Mouse (Mus musculus): ENCODE data around the gene Cdkal1.

The Cdkal1 gene

DNA sequence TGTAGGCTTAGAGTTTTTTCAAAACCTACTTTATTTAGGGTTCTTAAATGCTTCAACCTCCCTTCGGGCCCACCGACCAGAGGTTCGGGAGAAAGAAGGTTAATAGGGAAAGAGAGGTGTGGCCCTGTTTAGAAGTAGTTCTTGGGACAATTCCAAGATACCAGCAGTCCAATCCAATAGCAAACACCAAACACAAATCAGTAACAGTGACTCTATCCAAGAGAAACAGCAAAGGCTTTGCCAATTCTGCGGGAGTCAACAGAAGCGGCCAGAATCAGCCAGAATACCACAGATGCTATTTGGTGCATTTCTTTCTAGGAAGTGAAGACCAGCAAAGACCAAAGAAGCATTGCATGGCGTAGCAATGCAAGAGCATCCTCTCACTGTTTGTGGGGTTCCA lies 646.7 kb downstream of the Cdkal1 start:
- in situ Hi-C loops (cut with MboI; ENCODE audit: low pct_unique_long_range_greater_than_20kb in 1 of 2, low sequenced_read_pairs in 2 of 2, unreplicated experiment in 1 of 2), result no loop called here

DNA sequence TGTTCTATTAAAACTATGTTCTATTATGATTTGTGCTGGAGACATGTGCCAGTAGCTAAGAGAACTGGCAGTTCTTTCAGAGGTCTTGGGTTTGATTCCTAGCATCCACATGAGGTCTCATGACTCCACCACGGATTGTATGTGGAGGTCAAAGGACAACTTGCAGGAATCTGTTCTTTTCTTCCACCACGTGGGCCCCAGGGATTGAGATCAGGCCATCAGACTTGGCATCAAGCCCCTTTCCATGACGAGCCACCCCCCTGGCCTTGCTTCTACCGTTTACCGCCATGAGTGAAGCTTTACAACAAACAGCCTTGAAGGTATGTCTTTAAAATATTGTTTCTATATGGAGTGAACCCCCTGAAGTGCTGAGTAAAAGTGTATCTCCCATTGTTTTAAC lies 651.6 kb downstream of the Cdkal1 start:
- in situ Hi-C loops (cut with MboI; ENCODE audit: low pct_unique_long_range_greater_than_20kb in 1 of 2, low sequenced_read_pairs in 2 of 2, unreplicated experiment in 1 of 2), result no loop called here

DNA sequence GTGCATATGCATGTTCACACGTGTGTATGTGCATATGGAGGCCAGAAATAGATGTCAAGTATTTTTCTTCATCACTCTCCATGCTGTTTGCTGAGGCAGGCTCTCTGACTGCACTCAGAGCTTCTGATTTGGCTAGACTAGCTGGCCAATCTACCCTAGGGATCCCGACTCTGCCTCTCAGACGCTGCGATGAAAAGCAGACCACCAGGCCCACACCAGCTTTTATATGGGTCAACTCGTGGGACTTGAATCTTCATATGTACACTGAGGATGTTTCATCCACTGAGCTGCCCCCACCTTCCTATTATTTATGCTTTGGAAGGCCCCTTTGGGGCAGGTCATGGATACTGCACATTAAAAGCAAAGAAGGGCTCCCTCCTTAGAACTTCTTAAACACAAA lies 652.0 kb downstream of the Cdkal1 start:
- in situ Hi-C loops (cut with MboI; ENCODE audit: low pct_unique_long_range_greater_than_20kb in 1 of 2, low sequenced_read_pairs in 2 of 2, unreplicated experiment in 1 of 2), result no loop called here

DNA sequence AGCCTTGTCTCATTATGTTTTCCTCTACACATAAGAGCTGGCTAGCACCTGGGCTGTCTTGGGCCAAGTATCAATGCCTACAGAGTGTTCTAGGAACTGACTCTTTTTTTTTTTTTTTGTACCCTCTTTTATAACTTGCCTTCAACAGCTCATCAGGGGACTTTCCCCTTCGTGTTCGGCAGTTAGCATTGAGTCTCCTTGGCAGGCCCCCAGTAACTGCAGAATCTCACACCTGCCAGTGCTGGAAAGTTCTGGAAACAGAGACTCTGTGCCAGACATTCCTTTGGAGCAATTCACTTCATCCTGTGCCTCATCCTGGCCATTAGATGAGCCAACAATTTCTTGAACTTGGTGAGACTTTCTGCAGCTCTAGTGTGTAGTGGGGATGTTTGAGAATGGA lies 652.9 kb downstream of the Cdkal1 start:
- in situ Hi-C loops (cut with MboI; ENCODE audit: low pct_unique_long_range_greater_than_20kb in 1 of 2, low sequenced_read_pairs in 2 of 2, unreplicated experiment in 1 of 2), result no loop called here

GRCm38 (mm10) chr13:29199679-29200078 lies 655.8 kb downstream of the Cdkal1 start:
- in situ Hi-C loops (cut with MboI; ENCODE audit: low pct_unique_long_range_greater_than_20kb in 1 of 2, low sequenced_read_pairs in 2 of 2, unreplicated experiment in 1 of 2), result no loop called here

- in situ Hi-C loops (cut with MboI; ENCODE audit: low pct_unique_long_range_greater_than_20kb in 1 of 2, low sequenced_read_pairs in 2 of 2, unreplicated experiment in 1 of 2), result no loop called here
Observed at GRCm38 (mm10) chr13:29196798-29197498, 658.5 kb downstream of the Cdkal1 start.

DNA sequence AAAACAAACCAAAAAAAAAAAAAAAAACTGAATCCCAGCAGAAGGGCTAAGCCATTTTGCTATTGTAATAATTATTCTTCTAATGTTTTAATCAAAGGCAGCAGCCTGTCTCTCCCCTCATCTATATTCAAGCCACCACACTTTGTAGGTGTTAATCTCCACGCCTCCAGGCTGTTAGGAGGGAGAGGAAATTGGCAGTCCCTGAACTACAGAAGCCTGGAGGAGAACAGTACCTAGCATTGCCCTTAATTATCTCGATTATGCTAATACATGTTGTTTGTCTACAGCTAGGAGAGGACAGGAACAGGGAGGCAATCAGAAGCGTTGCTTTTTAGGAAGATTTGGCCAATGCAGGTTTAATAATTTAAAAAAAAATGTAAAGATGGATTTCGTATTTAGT lies 659.8 kb downstream of the Cdkal1 start:
- in situ Hi-C loops (cut with MboI; ENCODE audit: low pct_unique_long_range_greater_than_20kb in 1 of 2, low sequenced_read_pairs in 2 of 2, unreplicated experiment in 1 of 2), result no loop called here

GRCm38 (mm10) chr13:29194946-29195345 lies 660.5 kb downstream of the Cdkal1 start:
- in situ Hi-C loops (cut with MboI; ENCODE audit: low pct_unique_long_range_greater_than_20kb in 1 of 2, low sequenced_read_pairs in 2 of 2, unreplicated experiment in 1 of 2), result no loop called here

GRCm38 (mm10) chr13:29192697-29193096 lies 662.8 kb downstream of the Cdkal1 start:
- in situ Hi-C loops (cut with MboI; ENCODE audit: low pct_unique_long_range_greater_than_20kb in 1 of 2, low sequenced_read_pairs in 2 of 2, unreplicated experiment in 1 of 2), result no loop called here

GRCm38 (mm10) chr13:29190548-29190947 lies 664.9 kb downstream of the Cdkal1 start:
- in situ Hi-C loops (cut with MboI; ENCODE audit: low pct_unique_long_range_greater_than_20kb in 1 of 2, low sequenced_read_pairs in 2 of 2, unreplicated experiment in 1 of 2), result no loop called here

DNA sequence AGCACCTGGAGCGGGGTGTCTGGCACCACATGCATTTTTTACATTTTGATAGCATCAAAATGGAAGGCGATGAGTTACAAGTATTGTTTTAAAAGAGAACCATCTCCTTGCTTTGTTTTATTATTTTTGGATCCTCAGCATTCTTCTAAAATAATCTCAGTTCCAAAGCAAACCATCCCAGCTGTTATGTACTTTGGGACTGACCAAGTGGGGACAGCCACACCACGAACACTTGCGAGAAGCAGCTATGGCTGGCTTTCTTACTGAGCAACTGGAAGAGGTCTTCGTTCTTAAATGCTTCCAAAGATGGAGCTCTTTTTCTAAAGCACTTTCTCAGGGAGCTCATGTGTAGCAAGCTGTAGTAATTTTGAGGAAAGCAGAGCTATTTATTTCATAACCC lies 668.7 kb downstream of the Cdkal1 start:
- in situ Hi-C loops (cut with MboI; ENCODE audit: low pct_unique_long_range_greater_than_20kb in 1 of 2, low sequenced_read_pairs in 2 of 2, unreplicated experiment in 1 of 2), result no loop called here

GRCm38 (mm10) chr13:29185545-29185944 lies 669.9 kb downstream of the Cdkal1 start:
- in situ Hi-C loops (cut with MboI; ENCODE audit: low pct_unique_long_range_greater_than_20kb in 1 of 2, low sequenced_read_pairs in 2 of 2, unreplicated experiment in 1 of 2), result no loop called here

DNA sequence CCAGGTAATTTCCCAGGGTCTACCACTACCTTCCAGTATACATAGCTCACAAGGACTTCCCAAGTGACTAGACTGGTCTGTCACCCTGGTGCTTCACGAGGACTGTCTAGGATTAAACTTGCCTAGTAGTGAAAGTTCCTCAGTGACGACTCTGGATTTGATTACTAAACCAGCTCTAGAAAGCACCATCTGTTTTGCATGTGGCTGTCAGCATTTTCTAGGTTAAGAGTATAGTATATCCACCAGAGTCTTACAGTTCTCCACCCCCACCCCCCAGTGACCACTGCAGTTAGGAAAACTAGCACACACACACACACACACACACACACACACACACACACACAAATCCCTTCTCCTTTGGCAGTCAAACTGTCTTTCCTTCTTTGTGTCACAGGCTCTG lies 670.9 kb downstream of the Cdkal1 start:
- in situ Hi-C loops (cut with MboI; ENCODE audit: low pct_unique_long_range_greater_than_20kb in 1 of 2, low sequenced_read_pairs in 2 of 2, unreplicated experiment in 1 of 2), result no loop called here

- in situ Hi-C loops (cut with MboI; ENCODE audit: low pct_unique_long_range_greater_than_20kb in 1 of 2, low sequenced_read_pairs in 2 of 2, unreplicated experiment in 1 of 2), result no loop called here
Observed at GRCm38 (mm10) chr13:29179861-29180260, 675.6 kb downstream of the Cdkal1 start.

- in situ Hi-C loops (cut with MboI; ENCODE audit: low pct_unique_long_range_greater_than_20kb in 1 of 2, low sequenced_read_pairs in 2 of 2, unreplicated experiment in 1 of 2), result no loop called here
Observed at GRCm38 (mm10) chr13:29179260-29179659, 676.2 kb downstream of the Cdkal1 start.

- in situ Hi-C loops (cut with MboI; ENCODE audit: low pct_unique_long_range_greater_than_20kb in 1 of 2, low sequenced_read_pairs in 2 of 2, unreplicated experiment in 1 of 2), result no loop called here
Observed at GRCm38 (mm10) chr13:29177889-29178486, 677.5 kb downstream of the Cdkal1 start.

DNA sequence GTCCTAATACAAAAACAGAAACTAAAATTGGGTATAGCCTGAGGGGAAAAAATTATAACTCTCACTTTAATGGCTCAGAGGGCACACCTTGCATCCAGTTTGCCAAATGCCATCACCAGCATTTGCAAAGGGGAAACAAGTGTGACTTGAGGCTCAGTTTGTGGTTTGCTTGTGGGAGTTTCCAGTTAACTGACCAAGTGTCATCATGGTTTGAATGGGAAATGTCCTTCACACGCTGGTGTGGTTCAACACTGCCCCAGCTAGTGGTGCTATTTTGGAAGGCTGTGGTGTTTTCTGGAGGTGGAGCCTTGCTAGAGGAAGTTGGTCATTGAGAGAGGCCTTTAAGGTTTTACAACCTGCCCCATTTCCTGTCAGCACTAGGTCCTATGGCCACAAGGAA lies 686.1 kb downstream of the Cdkal1 start:
- in situ Hi-C loops (cut with MboI; ENCODE audit: low pct_unique_long_range_greater_than_20kb in 1 of 2, low sequenced_read_pairs in 2 of 2, unreplicated experiment in 1 of 2), result no loop called here

- in situ Hi-C loops (cut with MboI; ENCODE audit: low pct_unique_long_range_greater_than_20kb in 1 of 2, low sequenced_read_pairs in 2 of 2, unreplicated experiment in 1 of 2), result no loop called here
Observed at GRCm38 (mm10) chr13:29164845-29165524, 690.5 kb downstream of the Cdkal1 start.

GRCm38 (mm10) chr13:29162867-29163514 lies 692.5 kb downstream of the Cdkal1 start:
- in situ Hi-C loops (cut with MboI; ENCODE audit: low pct_unique_long_range_greater_than_20kb in 1 of 2, low sequenced_read_pairs in 2 of 2, unreplicated experiment in 1 of 2), result no loop called here
